Mouse (Mus musculus) CH12.LX (cell line): ENCODE data around the gene Klhl10. TPM values are rescaled to one million over a fixed set of nuclear protein-coding genes. Genes with fewer than 3 reads are reported as not detected.

Experiments
- DNase-seq: peaks from one replicate; pipeline ENCODE4 v3.0.0-alpha.2; 2013; ENCODE audit errors: extremely low read depth
- H3K27ac ChIP-seq: 2 replicates; pipeline ENCODE4 v1.5.1; 2012; ENCODE audit warnings: low read depth, mild to moderate bottlenecking, control low read depth, moderate library complexity; ENCODE audit not compliant: insufficient read depth
- H3K27me3 ChIP-seq: replicated peaks from 2 replicates; pipeline ENCODE3; 2012; ENCODE audit warnings: inconsistent platforms
- H3K36me3 ChIP-seq, 2 experiments: replicated peaks in 1 of 2; 2 replicates each; pipeline versions ENCODE3 to v1.6.1; 2012; ENCODE audit warnings: inconsistent platforms in 1 of 2, low read length in 1 of 2, mild to moderate bottlenecking in 1 of 2, mixed read lengths in 1 of 2, moderate library complexity in 1 of 2; ENCODE audit not compliant: control insufficient read depth in 1 of 2, insufficient read depth in 1 of 2
- H3K4me1 ChIP-seq, 2 experiments: 2 replicates each; pipeline ENCODE4 v1.6.1; 2012; ENCODE audit warnings: inconsistent platforms in 1 of 2, moderate library complexity in 1 of 2; ENCODE audit not compliant: insufficient read depth in 2 of 2, control insufficient read depth in 1 of 2
- H3K4me2 ChIP-seq: 2 replicates; pipeline ENCODE4 v1.6.1; 2012; ENCODE audit warnings: low read depth, mild to moderate bottlenecking, control low read depth; ENCODE audit not compliant: poor library complexity, insufficient read depth, severe bottlenecking
- H3K4me3 ChIP-seq, 3 experiments: fragments of 150-350 bp in 1 of 3; sonication (generic) in 1 of 3; replicated peaks in 1 of 3; 2 replicates each; pipeline versions ENCODE3 to v1.5.1; 2011 to 2012; ENCODE audit warnings: low read depth in 2 of 3, low read length in 2 of 3, mild to moderate bottlenecking in 2 of 3, moderate library complexity in 2 of 3, control low read depth in 1 of 3, improper control_type of control experiment in 1 of 3, inconsistent platforms in 1 of 3, mixed read lengths in 1 of 3; ENCODE audit not compliant: poor library complexity in 1 of 3
- H3K79me2 ChIP-seq: replicated peaks from 2 replicates; pipeline ENCODE4 v1.6.1; 2012; ENCODE audit warnings: mild to moderate bottlenecking, moderate library complexity; ENCODE audit not compliant: control insufficient read depth, poor library complexity, insufficient read depth, severe bottlenecking; ENCODE audit errors: extremely low read depth
- H3K9ac ChIP-seq: 2 replicates; pipeline ENCODE4 v1.6.1; 2012; ENCODE audit warnings: low read depth, mild to moderate bottlenecking, control low read depth, moderate library complexity; ENCODE audit not compliant: insufficient read depth
- H3K9me3 ChIP-seq: replicated peaks from 2 replicates; pipeline ENCODE3; 2012; ENCODE audit warnings: low read length, inconsistent platforms, mixed read lengths
- BHLHE40 ChIP-seq: IDR thresholded peaks from 2 replicates; pipeline ENCODE4 v1.6.1; 2011; ENCODE audit warnings: mild to moderate bottlenecking, low read depth, low read length, improper control_type of control experiment
- ELF1 ChIP-seq: IDR thresholded peaks from 2 replicates; pipeline ENCODE4 v1.6.1; 2014; ENCODE audit warnings: low read depth, mild to moderate bottlenecking, inconsistent platforms, low read length, improper control_type of control experiment
- EP300 ChIP-seq: IDR thresholded peaks from 2 replicates; pipeline ENCODE4 v1.6.1; 2011; ENCODE audit warnings: low read length, improper control_type of control experiment
- ETS1 ChIP-seq: conservative IDR thresholded peaks from 2 replicates; pipeline ENCODE4 v1.6.1; 2012; ENCODE audit warnings: low read depth, mild to moderate bottlenecking, inconsistent platforms, low read length, improper control_type of control experiment, moderate library complexity
- GABPA ChIP-seq: IDR thresholded peaks from 2 replicates; pipeline ENCODE4 v1.6.1; 2012; ENCODE audit warnings: low read depth, low read length, improper control_type of control experiment, inconsistent platforms; ENCODE audit not compliant: insufficient replicate concordance
- JUN ChIP-seq: IDR thresholded peaks from 2 replicates; pipeline ENCODE4 v1.6.1; 2011; ENCODE audit warnings: low read depth, mild to moderate bottlenecking, low read length, improper control_type of control experiment, moderate library complexity; ENCODE audit not compliant: insufficient read depth
- JUND ChIP-seq: conservative IDR thresholded peaks from 2 replicates; pipeline ENCODE4 v1.6.1; 2011; ENCODE audit warnings: low read depth, low read length, improper control_type of control experiment
- KAT2A ChIP-seq: IDR thresholded peaks from 2 replicates; pipeline ENCODE4 v1.6.1; 2012; ENCODE audit warnings: low read length, improper control_type of control experiment, inconsistent platforms; ENCODE audit not compliant: insufficient replicate concordance
- MAFK ChIP-seq: IDR thresholded peaks from 2 replicates; pipeline ENCODE4 v1.6.1; 2011; ENCODE audit warnings: low read length, improper control_type of control experiment; ENCODE audit not compliant: insufficient replicate concordance
- MAX ChIP-seq: IDR thresholded peaks from 2 replicates; pipeline ENCODE4 v1.6.1; 2011; ENCODE audit warnings: low read length, improper control_type of control experiment
- MAZ ChIP-seq: IDR thresholded peaks from 2 replicates; pipeline ENCODE4 v1.6.1; 2012; ENCODE audit warnings: low read depth, mild to moderate bottlenecking, inconsistent platforms, low read length, improper control_type of control experiment, moderate library complexity
- MXI1 ChIP-seq: IDR thresholded peaks from 2 replicates; pipeline ENCODE4 v1.6.1; 2011; ENCODE audit warnings: mild to moderate bottlenecking, low read depth, low read length, improper control_type of control experiment
- NELFE ChIP-seq: IDR thresholded peaks from 2 replicates; pipeline ENCODE4 v1.6.1; 2011; ENCODE audit warnings: low read depth, low read length, improper control_type of control experiment
- PAX5 ChIP-seq: IDR thresholded peaks from 2 replicates; pipeline ENCODE4 v1.6.1; 2012; ENCODE audit warnings: low read length, inconsistent platforms, mixed read lengths
- POLR2A ChIP-seq: IDR thresholded peaks from 2 replicates; pipeline ENCODE4 v1.6.1; 2011; ENCODE audit warnings: low read depth, mild to moderate bottlenecking, improper control_type of control experiment, low read length
- SIN3A ChIP-seq: IDR thresholded peaks from 2 replicates; pipeline ENCODE4 v1.6.1; 2012; ENCODE audit warnings: low read length, improper control_type of control experiment, inconsistent platforms
- TBP ChIP-seq: conservative IDR thresholded peaks from 2 replicates; pipeline ENCODE4 v1.6.1; 2011; ENCODE audit warnings: low read depth, low read length, improper control_type of control experiment
- TCF12 ChIP-seq: IDR thresholded peaks from 2 replicates; pipeline ENCODE4 v1.6.1; 2014; ENCODE audit warnings: low read depth, mild to moderate bottlenecking, inconsistent platforms, low read length, improper control_type of control experiment
- UBTF ChIP-seq: IDR thresholded peaks from 2 replicates; pipeline ENCODE4 v1.6.1; 2012; ENCODE audit warnings: low read depth, mild to moderate bottlenecking, inconsistent platforms, low read length, improper control_type of control experiment, moderate library complexity
- USF1 ChIP-seq: IDR thresholded peaks from 2 replicates; pipeline ENCODE4 v1.6.1; 2014; ENCODE audit warnings: low read depth, mild to moderate bottlenecking, inconsistent platforms, low read length, improper control_type of control experiment
- ZC3H11A ChIP-seq: IDR thresholded peaks from 2 replicates; pipeline ENCODE4 v1.6.1; 2012; ENCODE audit warnings: low read depth, mild to moderate bottlenecking, inconsistent platforms, low read length, improper control_type of control experiment
- ZKSCAN1 ChIP-seq: IDR thresholded peaks from 2 replicates; pipeline ENCODE4 v1.6.1; 2012; ENCODE audit warnings: low read depth, inconsistent platforms, low read length, improper control_type of control experiment, borderline replicate concordance
- ZNF384 ChIP-seq: IDR thresholded peaks from 2 replicates; pipeline ENCODE4 v1.6.1; 2012; ENCODE audit warnings: low read depth, low read length, improper control_type of control experiment, inconsistent platforms
- dilution Hi-C: fragments of 300-500 bp; cut with MboI; formaldehyde crosslinking; loops from 2 replicates; pipeline ENCODE4 v1.14.3; 2020; ENCODE audit warnings: low sequenced_read_pairs; ENCODE audit not compliant: extremely low pct_unique_long_range_greater_than_20kb, extremely low pct_ligation_motif_present
- in situ Hi-C: fragments of 300-500 bp; cut with MboI; formaldehyde crosslinking; loops from 3 replicates; pipeline ENCODE4 v1.14.3; 2019; ENCODE audit warnings: low sequenced_read_pairs, low pct_ligation_motif_present, low pct_unique_long_range_greater_than_20kb, mixed read lengths
- polyA plus RNA-seq: library from polyadenylated mRNA; unstranded; fragments of >175 nt; gene quantifications from 2 replicates; pipeline ENCODE4 v1.2.1, GENCODE M21; 2012; ENCODE audit warnings: low read depth; ENCODE audit not compliant: insufficient read length
- total RNA-seq, 2 experiments: library from RNA; depleted of rRNA; stranded (reverse); fragments of 300-350 nt in 1 of 2; fragments of >200 nt in 1 of 2; gene quantifications; 2 replicates each; pipeline ENCODE4 v1.2.3; 2012 to 2014

Gene Klhl10
- total and polyA plus RNA-seq, 3 experiments, result 0.30 to 1.1 (median 0.48) TPM

GRCm38 (mm10) chr11:100393733-100394132, 48.0 kb upstream of the Klhl10 start:
- Histone ChIP-seq H3K36me3 (no peaks in the 10 kb centered on the region), H3K4me2 (0 out of 2 replicates have a peak overlapping the region, but pooled peaks have one; percentile 1), H3K4me3 (no peak overlapping the region), H3K27me3 (peaks cover 89% of the 10 kb centered on the region), H3K79me2 (no peaks in the 10 kb centered on the region), H3K9me3 (no peaks in the 10 kb centered on the region), H3K9ac (no peak overlapping the region), H3K4me1 (peaks cover 22 to 33% of the 10 kb centered on the region in 2 experiments), H3K27ac (no peak overlapping the region)
- dilution Hi-C loops, result no loop called here
- in situ Hi-C loops, result no loop called here
- peak; percentile 52 for DNase-seq
- TF ChIP-seq MAFK (no peak), MAX (no peak), ZNF384 (no peak), SIN3A (no peak), ELF1 (no peak), EP300 (peak; percentile 56; the same call in 1 of the 2 replicates), MXI1 (no peak), ZKSCAN1 (no peak), TCF12 (0 out of 2 replicates have a peak, but pooled peaks have one; percentile 16), JUND (peak; percentile 70), POLR2A (no peak), GABPA (no peak), MAZ (no peak), PAX5 (no peak), NELFE (no peak), ETS1 (peak; percentile 33; the same call in 1 of the 2 replicates), BHLHE40 (0 out of 2 replicates have a peak, but pooled peaks have one; percentile 28), KAT2A (no peak), UBTF (no peak), ZC3H11A (no peak), TBP (no peak), JUN (0 out of 2 replicates have a peak, but pooled peaks have one; percentile 28), USF1 (no peak)
